Mouse (Mus musculus) midbrain, embryonic 10.5 days (tissue): ENCODE data around the gene Ddx43. TPM values are rescaled to one million over a fixed set of nuclear protein-coding genes. Genes with fewer than 3 reads are reported as not detected.
A peak's percentile ranks its signal among the peaks of the same experiment; 100 is the strongest.
"Not testable (repeated sequence)": the region's sequence is repeated elsewhere in the genome, so short reads cannot be mapped to it uniquely, and the experiment has no call there.

Experiments
- DNase-seq: peaks from one replicate; pipeline ENCODE4 v3.0.0-alpha.2; 2017; ENCODE audit warnings: low spot score
- H3K27ac ChIP-seq: fragments of 300-500 bp; sonication (generic); replicated peaks from 2 replicates; pipeline ENCODE4 v1.5.1; 2016; ENCODE audit warnings: mild to moderate bottlenecking
- H3K27me3 ChIP-seq: fragments of 300-500 bp; sonication (generic); 2 replicates; pipeline ENCODE4 v1.6.1; 2016; ENCODE audit warnings: low read depth, mild to moderate bottlenecking; ENCODE audit not compliant: poor library complexity, severe bottlenecking
- H3K36me3 ChIP-seq: fragments of 300-500 bp; sonication (generic); 2 replicates; pipeline ENCODE4 v1.6.1; 2016; ENCODE audit warnings: mild to moderate bottlenecking, moderate library complexity
- H3K4me1 ChIP-seq: fragments of 300-500 bp; sonication (generic); 2 replicates; pipeline ENCODE4 v1.6.1; 2016
- H3K4me3 ChIP-seq: fragments of 300-500 bp; sonication (generic); 2 replicates; pipeline ENCODE4 v1.5.1; 2016; ENCODE audit warnings: mild to moderate bottlenecking, moderate library complexity
- H3K9me3 ChIP-seq: fragments of 300-500 bp; sonication (generic); replicated peaks from 2 replicates; pipeline ENCODE4 v1.6.1; 2016; ENCODE audit warnings: mild to moderate bottlenecking
- WGBS: fragments of 180-500 bp; shearing (Covaris S2); methylation state at CpG from one replicate; pipeline ENCODE4 v1.1.7; 2016; 5-methylcytosine and 5-hydroxymethylcytosine counted together
- polyA plus RNA-seq: library from polyadenylated mRNA; unstranded; fragments of >200 nt; fragmentation: Nextera tagmentation; extraction: Ambion mirVana; gene quantifications from 2 replicates; pipeline ENCODE4 v1.2.1, GENCODE M21; 2016

The Ddx43 gene
- polyA plus RNA-seq, 1 experiment from 2014 or later, result 0.09 TPM

GRCm38 (mm10) chr9:78363374-78363773 is 32.2 kb upstream of the Ddx43 start:
- H3K36me3 ChIP-seq, result no peaks in the 10 kb centered on the region
- no peak overlapping the region for H3K27ac ChIP-seq
- no peaks in the 10 kb centered on the region for H3K27me3 ChIP-seq
- H3K4me3 ChIP-seq, result no peak overlapping the region
- no peaks in the 10 kb centered on the region for H3K4me1 ChIP-seq
- no peak for DNase-seq
- no peaks in the 10 kb centered on the region for H3K9me3 ChIP-seq
- WGBS, result 85% methylated on average over 6 of the region's 6 CpGs

GRCm38 (mm10) chr9:78364701-78365100 is 30.9 kb upstream of the Ddx43 start:
- H3K27me3 ChIP-seq, result no peaks in the 10 kb centered on the region
- WGBS, result 89% methylated on average over 6 of the region's 6 CpGs
- DNase-seq, result no peak
- H3K36me3 ChIP-seq, result no peaks in the 10 kb centered on the region
- no peaks in the 10 kb centered on the region for H3K9me3 ChIP-seq
- no peak overlapping the region for H3K4me3 ChIP-seq
- H3K27ac ChIP-seq, result no peak overlapping the region
- no peaks in the 10 kb centered on the region for H3K4me1 ChIP-seq

- Histone ChIP-seq H3K9me3 (no peaks in the 10 kb centered on the region), H3K27me3 (no peaks in the 10 kb centered on the region), H3K27ac (no peak overlapping the region), H3K4me3 (no peak overlapping the region), H3K4me1 (no peaks in the 10 kb centered on the region), H3K36me3 (no peaks in the 10 kb centered on the region)
- WGBS, result 71% methylated on average over 13 of the region's 13 CpGs
- DNase-seq, result no peak
These were observed 29.6 kb upstream of the Ddx43 start for GRCm38 (mm10) chr9:78365850-78366544.

- H3K4me3 ChIP-seq, H3K36me3 ChIP-seq, DNase-seq, H3K9me3 ChIP-seq, H3K27me3 ChIP-seq, H3K27ac ChIP-seq, H3K4me1 ChIP-seq: not testable (repeated sequence)
- 91% methylated on average over 16 of the region's 16 CpGs for WGBS
These were observed 27.6 kb upstream of the Ddx43 start, which contains the start of gene Dppa5a for GRCm38 (mm10) chr9:78367959-78368358. Dppa5a (minus strand) TSS chr9:78368177.

- no peak overlapping the region for H3K4me3 ChIP-seq
- H3K27ac ChIP-seq, result no peak overlapping the region
- no peaks in the 10 kb centered on the region for H3K9me3 ChIP-seq
- H3K36me3 ChIP-seq, result no peaks in the 10 kb centered on the region
- H3K4me1 ChIP-seq, result no peaks in the 10 kb centered on the region
- WGBS, result 81% methylated on average over 3 of the region's 3 CpGs
- no peaks in the 10 kb centered on the region for H3K27me3 ChIP-seq
- DNase-seq, result no peak
These were observed 26.8 kb upstream of the Ddx43 start for GRCm38 (mm10) chr9:78368671-78369293.

- H3K4me3 ChIP-seq, result no peak overlapping the region
- H3K4me1 ChIP-seq, result no peaks in the 10 kb centered on the region
- H3K36me3 ChIP-seq, result no peaks in the 10 kb centered on the region
- H3K27ac ChIP-seq, result no peak overlapping the region
- H3K27me3 ChIP-seq, result no peaks in the 10 kb centered on the region
- no peak for DNase-seq
- 84% methylated on average over 2 of the region's 2 CpGs for WGBS
- H3K9me3 ChIP-seq, result no peaks in the 10 kb centered on the region
These were observed 26.2 kb upstream of the Ddx43 start for GRCm38 (mm10) chr9:78369349-78369748.

- Histone ChIP-seq H3K27ac (no peak overlapping the region), H3K4me3 (no peak overlapping the region), H3K9me3 (no peaks in the 10 kb centered on the region), H3K36me3 (no peaks in the 10 kb centered on the region), H3K4me1 (no peaks in the 10 kb centered on the region), H3K27me3 (no peaks in the 10 kb centered on the region)
- WGBS, result 92% methylated on average over 7 of the region's 7 CpGs
- no peak for DNase-seq
These were observed 25.8 kb upstream of the Ddx43 start for GRCm38 (mm10) chr9:78369786-78370185.

GRCm38 (mm10) chr9:78371441-78371840 is 24.1 kb upstream of the Ddx43 start:
- Histone ChIP-seq H3K36me3 (no peaks in the 10 kb centered on the region), H3K27ac (no peak overlapping the region), H3K27me3 (no peaks in the 10 kb centered on the region), H3K4me1 (no peaks in the 10 kb centered on the region), H3K9me3 (no peaks in the 10 kb centered on the region), H3K4me3 (no peak overlapping the region)
- WGBS, result 96% methylated on average over 3 of the region's 3 CpGs
- no peak for DNase-seq

GRCm38 (mm10) chr9:78372827-78373504 is 22.6 kb upstream of the Ddx43 start:
- no peak for DNase-seq
- Histone ChIP-seq H3K27ac (no peak overlapping the region), H3K4me1 (peaks cover 5% of the 10 kb centered on the region), H3K27me3 (peaks cover 12% of the 10 kb centered on the region), H3K9me3 (no peaks in the 10 kb centered on the region), H3K36me3 (no peaks in the 10 kb centered on the region), H3K4me3 (no peak overlapping the region)
- 88% methylated on average over 10 of the region's 10 CpGs for WGBS

- DNase-seq, result no peak
- no peak overlapping the region for H3K4me3 ChIP-seq
- peaks cover 24% of the 10 kb centered on the region for H3K27me3 ChIP-seq
- 67% methylated on average over 5 of the region's 5 CpGs for WGBS
- no peaks in the 10 kb centered on the region for H3K9me3 ChIP-seq
- no peak overlapping the region for H3K27ac ChIP-seq
- H3K4me1 ChIP-seq, result peaks cover 14% of the 10 kb centered on the region
- H3K36me3 ChIP-seq, result no peaks in the 10 kb centered on the region
These were observed 21.2 kb upstream of the Ddx43 start for GRCm38 (mm10) chr9:78374397-78374796.

GRCm38 (mm10) chr9:78374885-78375389 is 20.6 kb upstream of the Ddx43 start:
- H3K27ac ChIP-seq, result no peak overlapping the region
- no peaks in the 10 kb centered on the region for H3K9me3 ChIP-seq
- peaks cover 14% of the 10 kb centered on the region for H3K4me1 ChIP-seq
- H3K36me3 ChIP-seq, result no peaks in the 10 kb centered on the region
- H3K4me3 ChIP-seq, result no peak overlapping the region
- 85% methylated on average over 1 of the region's 1 CpGs for WGBS
- DNase-seq, result no peak
- peaks cover 28% of the 10 kb centered on the region for H3K27me3 ChIP-seq

GRCm38 (mm10) chr9:78375486-78375885 is 20.1 kb upstream of the Ddx43 start:
- Histone ChIP-seq H3K4me1 (peaks cover 14% of the 10 kb centered on the region), H3K4me3 (no peak overlapping the region), H3K36me3 (no peaks in the 10 kb centered on the region), H3K9me3 (no peaks in the 10 kb centered on the region), H3K27ac (no peak overlapping the region), H3K27me3 (peaks cover 28% of the 10 kb centered on the region)
- WGBS, result 69% methylated on average over 4 of the region's 4 CpGs
- DNase-seq, result no peak

- 22% methylated on average over 8 of the region's 8 CpGs for WGBS
- DNase-seq, result no peak
- peaks cover 14% of the 10 kb centered on the region for H3K4me1 ChIP-seq
- no peak overlapping the region; the same call in 1 of the 2 replicates for H3K27ac ChIP-seq
- H3K4me3 ChIP-seq, result peak overlapping the region; percentile 51
- H3K9me3 ChIP-seq, result no peaks in the 10 kb centered on the region
- peaks cover 28% of the 10 kb centered on the region for H3K27me3 ChIP-seq
- H3K36me3 ChIP-seq, result no peaks in the 10 kb centered on the region
These were observed 18.0 kb upstream of the Ddx43 start for GRCm38 (mm10) chr9:78377546-78377945.
